Mouse (Mus musculus): ENCODE measurements at regions not wholly inside any gene's neighbourhood (a gene's known extent, or its start where the extent isn't known, plus 50 kb on each side); places are given as distances from the start of the nearest gene placed in this dataset.

DNA sequence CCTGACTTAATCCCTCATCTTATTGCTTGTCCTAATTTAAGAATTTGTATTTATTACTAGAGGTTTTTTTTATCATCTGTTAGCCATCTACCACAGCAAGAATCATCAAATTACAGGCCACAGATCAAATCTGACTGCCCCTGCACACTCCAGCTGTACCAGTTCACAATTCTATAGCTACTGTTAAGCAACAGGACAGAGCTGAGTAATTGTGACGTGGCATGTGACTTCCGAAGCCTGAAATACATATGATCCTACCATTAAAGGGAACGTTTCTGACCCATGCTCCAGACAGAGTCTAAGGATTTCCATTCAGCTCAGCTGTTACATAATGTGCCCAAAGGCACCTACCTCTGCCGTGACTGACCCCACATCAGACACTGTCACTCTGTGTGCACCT is 74.0 kb upstream of the Mboat1 start:
- H3K4me2 ChIP-seq (ENCODE audit: low read depth, low read length) = no peak overlapping the region
- no peak overlapping the region for H3K9ac ChIP-seq (replicated peaks)
- no peak for TF ChIP-seq EP300 (IDR thresholded peaks at IDR 0.05; ENCODE audit: low read depth)
- TF ChIP-seq CTCF (IDR thresholded peaks at IDR 0.05; ENCODE audit: low read depth) = no peak
- H3K27me3 ChIP-seq (ENCODE audit: insufficient read depth, low read length) = no peaks in the 10 kb centered on the region
- no peak for DNase-seq
- no peaks in the 10 kb centered on the region for H3K9me3 ChIP-seq (ENCODE audit: low read length)
- H3K4me3 ChIP-seq (ENCODE audit: low read depth, low read length) = no peak overlapping the region
- H3K27ac ChIP-seq (ENCODE audit: low read depth) = no peak overlapping the region
- H3K36me3 ChIP-seq (replicated peaks; ENCODE audit: insufficient read depth, low read length) = no peaks in the 10 kb centered on the region
- WGBS (ENCODE audit: insufficient replicate concordance) = 71% methylated on average over 4 of the region's 4 CpGs
- ATAC-seq = no peak
- H3K4me1 ChIP-seq (ENCODE audit: insufficient read depth) = no peaks in the 10 kb centered on the region

DNA sequence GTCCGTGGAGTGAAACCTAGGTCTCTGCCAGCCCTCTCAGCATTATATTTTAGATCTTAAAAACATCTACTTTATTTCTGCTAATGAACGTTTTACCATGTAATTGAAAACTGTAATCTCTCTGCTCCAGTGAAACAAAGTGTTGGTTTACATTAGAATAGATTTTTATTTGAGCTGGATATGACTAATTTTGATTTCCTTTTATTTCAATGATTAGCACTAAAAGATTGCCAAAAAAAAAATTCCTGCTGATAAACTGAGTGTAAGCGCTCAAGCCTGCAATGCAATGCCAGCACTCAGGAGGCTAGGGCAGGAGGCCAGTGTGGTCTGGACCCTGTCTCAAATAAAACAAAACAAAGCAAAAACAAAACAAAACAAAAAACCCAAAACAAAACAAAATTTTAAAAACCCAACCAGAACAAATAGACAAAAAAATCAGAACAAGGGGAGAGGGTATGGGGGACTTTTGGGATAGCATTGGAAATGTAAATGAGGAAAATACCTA is 69.3 kb upstream of the E2f3 start:
- Histone ChIP-seq H3K4me3 (ENCODE audit: low read depth, low read length) (no peak overlapping the region), H3K36me3 (replicated peaks; ENCODE audit: insufficient read depth, low read length) (no peaks in the 10 kb centered on the region), H3K9ac (replicated peaks) (no peak overlapping the region), H3K4me1 (ENCODE audit: insufficient read depth) (no peaks in the 10 kb centered on the region), H3K9me3 (ENCODE audit: low read length) (no peaks in the 10 kb centered on the region), H3K27ac (ENCODE audit: low read depth) (no peak overlapping the region), H3K4me2 (ENCODE audit: low read depth, low read length) (no peak overlapping the region), H3K27me3 (ENCODE audit: insufficient read depth, low read length) (no peaks in the 10 kb centered on the region)
- 74% methylated on average over 3 of the region's 3 CpGs for WGBS (ENCODE audit: insufficient replicate concordance)
- DNase-seq = no peak
- no peak for TF ChIP-seq EP300 (IDR thresholded peaks at IDR 0.05; ENCODE audit: low read depth)
- ATAC-seq = no peak

DNA sequence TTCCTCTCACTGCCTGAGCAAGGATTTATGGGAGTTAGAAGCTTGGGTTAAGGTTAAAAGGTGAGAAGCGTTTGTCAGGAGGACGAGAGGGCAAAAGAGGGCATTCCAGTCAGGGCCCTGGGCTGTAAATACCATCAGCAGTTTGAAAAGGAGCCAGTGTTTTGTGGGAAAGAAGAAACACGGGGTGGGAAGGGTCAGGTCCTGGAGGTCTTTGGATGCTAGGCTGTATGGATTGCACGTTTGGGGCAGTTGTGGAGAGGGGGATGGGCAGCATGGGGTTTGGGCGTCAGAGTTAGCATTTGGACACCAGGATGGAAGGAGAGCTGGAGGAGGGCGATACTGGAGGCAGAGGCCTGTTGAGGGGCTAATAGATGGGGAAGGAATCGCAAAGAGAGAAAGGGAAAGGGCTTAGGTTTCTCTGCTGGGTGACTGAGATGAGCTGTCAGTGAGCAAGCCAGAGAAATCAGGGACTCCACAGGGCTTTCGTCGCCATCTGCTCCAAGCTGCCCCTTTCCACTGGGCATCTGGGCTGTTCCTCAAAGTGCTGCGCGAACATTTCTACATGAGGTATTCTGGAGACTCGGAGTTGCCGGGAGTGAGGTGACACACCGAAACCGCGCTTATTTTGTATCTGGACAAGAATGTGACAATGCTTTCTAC is 66.2 kb upstream of the E2f3 start:
- H3K4me1 ChIP-seq (ENCODE audit: insufficient read depth) = no peaks in the 10 kb centered on the region
- no peak overlapping the region for H3K27ac ChIP-seq (ENCODE audit: low read depth)
- no peak overlapping the region for H3K9ac ChIP-seq (replicated peaks)
- no peak overlapping the region for H3K4me2 ChIP-seq (ENCODE audit: low read depth, low read length)
- TF ChIP-seq EP300 (IDR thresholded peaks at IDR 0.05; ENCODE audit: low read depth) (no peak), CTCF (IDR thresholded peaks at IDR 0.05; ENCODE audit: low read depth) (no peak)
- no peaks in the 10 kb centered on the region for H3K9me3 ChIP-seq (ENCODE audit: low read length)
- ATAC-seq (no peak), DNase-seq (no peak)
- 72% methylated on average over 16 of the region's 16 CpGs for WGBS (ENCODE audit: insufficient replicate concordance)
- H3K4me3 ChIP-seq (ENCODE audit: low read depth, low read length) = no peak overlapping the region
- no peaks in the 10 kb centered on the region for H3K36me3 ChIP-seq (replicated peaks; ENCODE audit: insufficient read depth, low read length)
- H3K27me3 ChIP-seq (ENCODE audit: insufficient read depth, low read length) = no peaks in the 10 kb centered on the region

DNA sequence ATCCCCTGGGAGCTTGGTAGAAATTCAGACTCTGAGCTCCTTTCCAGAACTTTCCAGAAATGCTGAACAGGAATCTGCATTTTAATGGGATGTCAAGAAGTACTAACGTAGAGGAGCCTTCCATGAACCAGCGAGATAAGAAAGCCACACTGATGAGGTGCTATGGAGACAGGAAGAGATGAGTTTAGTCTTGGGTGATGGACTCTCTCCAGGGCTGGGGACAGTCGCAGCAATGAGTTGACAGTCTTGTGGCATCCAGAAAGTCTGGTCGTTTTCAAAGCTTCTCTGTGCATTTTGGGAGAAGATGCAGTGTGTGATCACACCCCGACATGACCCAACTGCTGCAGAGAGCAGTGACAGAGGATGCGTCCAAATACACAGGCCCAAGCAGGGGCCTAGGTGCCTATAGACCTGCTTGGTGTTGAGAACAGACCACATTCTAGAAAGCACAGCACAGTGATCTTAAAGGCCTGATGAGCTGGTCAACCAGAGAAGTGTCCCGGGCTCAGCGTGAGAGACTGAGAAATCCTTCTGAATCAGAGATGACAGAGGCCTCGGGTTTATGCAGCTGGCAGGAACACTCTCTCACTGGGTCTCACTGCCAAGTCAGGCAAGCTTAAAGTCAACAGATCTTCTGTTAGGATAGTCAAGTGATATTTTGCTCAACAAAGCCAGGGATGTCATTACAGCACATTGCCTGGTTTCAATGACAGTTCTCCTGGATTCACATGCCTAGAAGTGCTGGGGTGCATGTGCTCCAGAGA is 65.1 kb upstream of the E2f3 start:
- Histone ChIP-seq H3K9ac (replicated peaks) (no peak overlapping the region), H3K9me3 (ENCODE audit: low read length) (no peaks in the 10 kb centered on the region), H3K4me3 (ENCODE audit: low read depth, low read length) (no peak overlapping the region), H3K4me1 (ENCODE audit: insufficient read depth) (no peaks in the 10 kb centered on the region), H3K36me3 (replicated peaks; ENCODE audit: insufficient read depth, low read length) (no peaks in the 10 kb centered on the region), H3K4me2 (ENCODE audit: low read depth, low read length) (no peak overlapping the region), H3K27ac (ENCODE audit: low read depth) (no peak overlapping the region), H3K27me3 (ENCODE audit: insufficient read depth, low read length) (no peaks in the 10 kb centered on the region)
- no peak for DNase-seq
- no peak for TF ChIP-seq EP300 (IDR thresholded peaks at IDR 0.05; ENCODE audit: low read depth)
- TF ChIP-seq CTCF (IDR thresholded peaks at IDR 0.05; ENCODE audit: low read depth) = no peak
- 64% methylated on average over 9 of the region's 9 CpGs for WGBS (ENCODE audit: insufficient replicate concordance)
- no peak for ATAC-seq

DNA sequence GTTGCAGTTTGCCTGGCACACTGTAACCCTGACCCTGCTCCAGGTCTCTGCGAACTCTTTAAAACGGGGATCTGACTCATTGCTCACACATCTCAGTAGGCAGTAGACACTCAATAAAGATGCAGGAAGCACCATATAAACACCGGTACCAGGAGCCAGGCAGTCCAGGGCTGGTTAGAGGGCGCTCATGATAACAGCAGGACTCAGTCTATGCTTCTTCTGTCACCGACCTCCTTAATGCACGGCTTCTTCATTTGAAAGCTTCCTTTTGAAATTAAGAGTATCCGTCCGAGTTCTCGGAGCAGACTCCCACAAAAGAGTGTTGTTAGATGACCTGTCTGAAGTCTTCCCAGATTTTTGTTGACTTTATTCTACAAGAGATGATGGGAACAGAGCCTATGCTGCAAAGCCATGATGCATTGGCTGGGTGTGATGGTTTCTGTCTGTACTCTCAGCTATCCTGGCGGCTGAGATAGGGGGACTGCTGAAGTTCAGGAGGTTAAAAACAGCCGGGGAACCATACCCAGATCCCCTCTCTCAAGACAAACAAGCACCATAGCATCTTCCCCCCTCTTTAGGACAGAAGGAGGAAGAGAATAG is 62.5 kb upstream of the E2f3 start:
- H3K4me3 ChIP-seq (ENCODE audit: low read depth, low read length) = no peak overlapping the region
- H3K4me2 ChIP-seq (ENCODE audit: low read depth, low read length) = no peak overlapping the region
- no peak overlapping the region for H3K9ac ChIP-seq (replicated peaks)
- no peaks in the 10 kb centered on the region for H3K36me3 ChIP-seq (replicated peaks; ENCODE audit: insufficient read depth, low read length)
- no peaks in the 10 kb centered on the region for H3K9me3 ChIP-seq (ENCODE audit: low read length)
- DNase-seq (no peak), ATAC-seq (no peak)
- no peaks in the 10 kb centered on the region for H3K27me3 ChIP-seq (ENCODE audit: insufficient read depth, low read length)
- H3K27ac ChIP-seq (ENCODE audit: low read depth) = no peak overlapping the region
- TF ChIP-seq EP300 (IDR thresholded peaks at IDR 0.05; ENCODE audit: low read depth) = no peak
- no peak for TF ChIP-seq CTCF (IDR thresholded peaks at IDR 0.05; ENCODE audit: low read depth)
- no peaks in the 10 kb centered on the region for H3K4me1 ChIP-seq (ENCODE audit: insufficient read depth)
- WGBS (ENCODE audit: insufficient replicate concordance) = 71% methylated on average over 11 of the region's 11 CpGs

DNA sequence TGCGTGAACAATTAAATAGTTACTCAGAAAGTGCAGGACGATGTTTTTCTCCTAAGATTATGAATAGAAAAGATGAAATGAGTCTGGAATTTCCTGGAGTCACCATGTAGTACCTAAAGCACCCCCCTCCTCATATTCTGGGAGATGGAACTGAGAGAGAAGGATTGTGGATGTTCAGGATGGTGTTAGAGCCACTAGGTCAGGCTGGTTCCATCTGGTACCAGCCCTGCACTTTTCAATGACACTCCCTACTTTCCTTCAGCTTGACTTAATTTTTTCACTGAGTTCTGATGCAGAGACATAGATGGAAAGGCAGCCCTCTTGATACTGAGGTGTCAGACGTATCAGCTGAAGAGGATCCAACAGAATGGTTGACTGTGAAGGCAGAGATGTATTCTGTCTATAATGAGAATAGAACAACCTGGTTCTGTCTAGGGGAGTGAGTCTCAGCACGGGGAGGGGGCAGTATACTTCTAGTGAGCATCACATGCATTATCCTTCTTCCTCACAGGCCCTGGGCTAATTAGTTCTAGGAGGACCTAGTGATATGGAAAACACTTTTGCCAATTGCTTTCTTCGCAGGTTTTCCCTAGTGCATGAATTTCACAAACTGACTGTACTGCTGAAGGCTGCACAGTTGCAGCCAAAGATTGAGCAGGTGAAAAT is 60.8 kb upstream of the E2f3 start:
- Histone ChIP-seq H3K36me3 (replicated peaks; ENCODE audit: insufficient read depth, low read length) (no peaks in the 10 kb centered on the region), H3K27me3 (ENCODE audit: insufficient read depth, low read length) (no peaks in the 10 kb centered on the region), H3K9ac (replicated peaks) (no peak overlapping the region), H3K4me1 (ENCODE audit: insufficient read depth) (no peaks in the 10 kb centered on the region), H3K27ac (ENCODE audit: low read depth) (no peak overlapping the region), H3K9me3 (ENCODE audit: low read length) (no peaks in the 10 kb centered on the region), H3K4me2 (ENCODE audit: low read depth, low read length) (no peak overlapping the region), H3K4me3 (ENCODE audit: low read depth, low read length) (no peak overlapping the region)
- ATAC-seq (no peak), DNase-seq (no peak)
- 84% methylated on average over 5 of the region's 5 CpGs for WGBS (ENCODE audit: insufficient replicate concordance)
- TF ChIP-seq EP300 (IDR thresholded peaks at IDR 0.05; ENCODE audit: low read depth) (no peak), CTCF (IDR thresholded peaks at IDR 0.05; ENCODE audit: low read depth) (no peak)

Data from liver, postnatal 0 days (tissue).